Mouse (Mus musculus) heart, adult 18-20 months (tissue): ENCODE results near the gene Dazap2. TPM values are rescaled to one million over a fixed set of nuclear protein-coding genes. Genes with fewer than 3 reads are reported as not detected.
"Not testable (repeated sequence)": the region's sequence is repeated elsewhere in the genome, so short reads cannot be mapped to it uniquely, and the experiment has no call there.

ENCODE experiments used
- DNase-seq, 2 experiments: peaks; one replicate each; pipeline ENCODE4 v3.0.0; 2021 to 2022; ENCODE audit warnings: mixed read lengths in 1 of 2
- total RNA-seq, 2 experiments: library from RNA; stranded (reverse); gene quantifications; 2 replicates each; pipeline ENCODE4 v1.2.3; 2021

Dazap2 gene
- total RNA-seq, 2 experiments from 2014 or later = 152 to 194 TPM

DNA sequence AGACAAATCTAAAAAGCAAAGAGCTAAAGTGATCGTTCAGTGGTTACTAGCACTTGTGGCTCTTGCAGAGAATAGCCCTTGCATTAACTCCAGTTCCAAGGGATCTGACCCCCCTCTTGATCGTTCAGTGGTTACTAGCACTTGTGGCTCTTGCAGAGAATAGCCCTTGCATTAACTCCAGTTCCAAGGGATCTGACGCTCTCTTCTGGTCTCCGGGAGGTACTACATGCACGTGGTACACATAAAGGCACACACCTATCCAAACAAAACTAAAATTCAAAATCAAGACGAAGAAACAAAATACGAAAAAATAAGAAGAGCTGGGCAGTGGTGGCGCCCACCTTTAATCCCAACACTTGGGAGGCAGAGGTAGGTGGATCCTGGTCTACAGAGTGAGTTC is 8.5 kb upstream of the Dazap2 start:
- DNase-seq = not testable (repeated sequence)

DNA sequence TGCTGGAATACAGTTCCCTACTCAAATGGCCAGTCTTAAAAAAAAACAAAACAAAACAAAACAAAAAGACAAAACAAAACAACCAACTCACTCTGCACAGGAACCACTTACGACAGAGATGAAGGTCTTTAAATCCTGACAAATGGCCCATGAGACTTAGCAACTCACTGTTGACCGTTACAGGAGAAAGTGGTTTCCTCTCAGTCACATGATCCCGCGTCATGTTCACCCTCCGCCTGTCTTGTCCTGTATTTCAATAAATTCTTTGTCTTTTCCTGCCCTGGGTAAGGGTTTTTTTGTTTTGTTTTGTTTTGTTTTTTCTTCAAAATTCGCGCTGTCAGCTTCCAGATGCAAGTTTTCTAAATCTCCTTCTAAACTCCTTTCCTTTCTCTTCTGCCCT is 3.2 kb upstream of the Dazap2 start:
- DNase-seq = no peak

- no peak for DNase-seq
These were observed 2.7 kb upstream of the Dazap2 start for GRCm38 (mm10) chr15:100612432-100612831.

DNA sequence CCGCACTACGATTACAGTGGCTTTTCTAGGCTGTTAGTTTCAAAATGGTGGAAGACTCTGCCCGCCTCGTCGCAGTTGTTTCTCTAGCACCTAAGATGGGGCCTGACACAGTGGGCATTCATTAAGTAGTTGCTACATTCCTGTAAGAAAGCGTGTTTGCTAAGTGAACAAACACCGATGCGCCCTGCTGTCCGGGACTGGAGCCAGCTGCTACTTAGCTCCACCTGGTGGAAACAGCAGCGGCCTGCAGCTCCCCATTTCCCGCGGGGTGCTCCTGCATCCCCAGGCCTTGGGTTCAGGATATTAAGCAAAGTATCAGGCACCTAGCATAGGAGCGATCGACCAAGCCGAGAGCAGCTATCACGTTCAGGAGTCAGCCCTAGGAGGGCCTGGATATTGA is 1.6 kb upstream of the Dazap2 start:
- peak; percentile 78 to 89 for DNase-seq

DNA sequence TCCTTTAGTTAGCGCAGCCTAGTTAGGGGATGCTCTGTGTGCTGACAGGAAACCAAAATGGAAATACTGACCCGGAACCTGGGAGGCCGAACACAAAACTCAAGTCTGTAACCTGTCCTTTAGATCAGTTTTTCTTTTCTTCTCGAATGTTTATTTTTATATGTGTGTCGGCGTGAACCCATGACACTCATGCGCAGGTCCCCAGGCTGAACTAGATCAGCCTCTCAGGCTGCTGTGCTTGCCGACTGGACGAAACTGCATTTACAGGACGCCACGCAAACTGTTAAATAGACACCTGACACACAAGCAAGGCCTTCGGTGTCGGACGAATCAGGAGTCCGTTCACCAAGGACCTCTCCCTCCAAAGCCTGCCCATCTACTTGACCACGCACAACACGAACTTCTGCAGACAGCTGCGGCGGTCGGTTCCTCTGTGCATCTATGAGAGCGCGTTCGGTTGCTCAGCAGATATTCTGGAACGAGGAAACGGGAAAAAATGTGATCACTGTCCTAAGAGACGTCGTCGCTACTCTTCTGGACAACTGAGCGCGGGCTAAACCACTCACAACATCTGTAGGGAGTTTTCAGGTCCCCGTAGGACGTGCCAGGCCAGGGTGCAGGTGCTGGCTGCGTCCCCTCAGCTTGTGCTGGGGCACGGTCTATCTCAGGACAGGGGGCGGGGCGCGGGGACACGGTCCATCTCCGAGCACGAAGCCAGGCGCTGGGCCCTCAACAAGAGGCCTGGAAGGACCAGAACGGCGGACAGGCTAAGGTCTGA is 742 bp upstream of the Dazap2 start:
- DNase-seq = no peak

GRCm38 (mm10) chr15:100615825-100616220 is 674 bp downstream of the Dazap2 start:
- DNase-seq = peak; percentile 91 to 93

DNA sequence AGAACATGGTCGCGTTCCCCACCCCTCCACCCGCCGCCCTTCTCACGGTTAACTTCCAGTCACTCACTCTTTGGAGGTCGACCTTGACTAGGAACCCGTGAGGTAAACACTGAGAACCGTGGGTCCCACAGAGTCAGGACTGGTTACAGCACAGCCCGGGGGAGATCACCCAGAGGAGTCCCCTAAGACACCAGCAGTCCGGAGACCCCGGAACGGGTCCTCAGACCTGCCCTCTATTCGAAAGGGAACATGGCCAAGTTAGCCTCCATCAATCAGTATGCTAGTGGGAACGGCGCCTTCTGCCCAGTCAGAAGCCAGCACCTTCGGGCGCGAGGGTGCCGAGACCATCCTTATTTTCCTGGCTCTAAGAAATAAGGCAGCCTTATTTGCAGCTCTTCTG is 1.1 kb downstream of the Dazap2 start:
- no peak for DNase-seq

DNA sequence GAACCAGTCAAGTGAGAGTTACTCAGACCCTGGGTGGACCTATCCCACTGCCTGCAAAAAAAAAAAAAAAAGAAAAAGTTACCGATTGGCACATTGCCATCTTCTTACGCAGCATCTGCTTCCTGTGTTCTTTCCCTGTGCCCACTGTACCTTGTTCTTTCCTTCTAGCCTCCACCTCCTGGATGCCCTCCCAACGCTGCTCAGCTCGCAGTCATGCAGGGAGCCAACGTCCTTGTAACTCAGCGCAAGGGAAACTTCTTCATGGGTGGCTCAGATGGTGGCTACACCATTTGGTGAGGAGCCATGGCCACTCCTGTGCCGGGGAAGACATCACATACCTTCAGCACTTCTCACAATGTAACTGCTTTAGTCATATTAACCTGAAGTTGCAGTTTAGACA is 4.1 kb downstream of the Dazap2 start:
- no peak for DNase-seq

GRCm38 (mm10) chr15:100621671-100622070 is 6.5 kb downstream of the Dazap2 start:
- not testable (repeated sequence) for DNase-seq

GRCm38 (mm10) chr15:100622164-100622563 is 7.0 kb downstream of the Dazap2 start:
- peak; percentile 37 to 58 for DNase-seq

DNA sequence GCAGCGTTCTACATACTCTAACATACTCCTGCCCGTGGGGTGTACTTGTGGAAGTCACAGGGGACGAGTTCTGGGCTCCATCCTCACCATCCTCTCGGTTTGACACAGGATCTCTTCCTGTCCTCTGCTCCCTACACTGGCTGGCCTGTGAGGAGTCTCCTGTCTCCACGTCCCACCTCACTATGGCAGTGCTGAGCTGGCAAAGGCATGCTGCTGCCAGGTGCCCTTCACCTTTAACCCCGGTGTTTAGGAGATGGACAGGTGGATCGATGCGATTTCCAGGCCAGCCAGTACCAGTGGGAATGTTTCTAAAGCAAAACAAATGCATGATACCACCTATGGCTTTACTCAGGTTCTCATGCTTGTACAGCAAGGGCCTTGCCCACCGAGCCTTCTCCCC is 8.6 kb downstream of the Dazap2 start:
- no peak for DNase-seq

DNA sequence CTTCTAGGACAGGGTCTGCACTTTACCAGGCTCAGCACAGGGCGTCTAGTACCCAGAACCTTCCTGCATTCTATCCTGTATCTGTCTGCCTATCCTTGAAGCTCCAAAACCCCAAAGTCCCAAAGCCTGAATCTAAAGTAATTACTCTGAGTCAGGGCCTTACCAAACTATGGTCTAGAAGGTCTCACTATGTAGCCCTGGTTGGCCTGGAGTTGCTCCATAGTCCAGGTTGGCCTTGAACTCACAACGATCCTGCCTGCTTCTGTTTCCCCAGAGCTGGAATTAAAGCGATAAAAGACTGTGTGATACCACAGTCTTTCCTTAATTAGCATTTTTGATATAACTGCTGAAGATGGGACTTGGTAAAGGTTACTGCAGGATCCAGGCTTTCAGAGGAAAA is 9.3 kb downstream of the Dazap2 start:
- DNase-seq = no peak

DNA sequence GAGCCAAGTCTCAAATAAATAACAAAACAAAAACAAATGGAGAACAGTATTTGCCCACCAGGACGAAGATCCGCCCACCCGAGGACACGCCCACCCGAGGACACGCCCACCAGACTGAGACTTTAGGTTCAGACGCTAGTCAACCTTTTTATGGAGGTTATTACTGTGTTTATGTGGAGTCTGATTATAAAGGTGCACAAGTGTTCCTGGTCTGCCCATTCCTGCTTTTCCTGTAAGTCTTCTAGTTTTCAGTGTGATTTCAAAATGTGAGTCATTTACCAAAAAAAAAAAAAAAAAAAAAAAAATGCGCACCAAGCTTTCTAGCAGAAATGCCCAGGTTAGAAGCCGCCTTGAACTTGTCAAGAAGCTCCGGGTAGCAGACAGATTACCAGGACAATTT is 12.1 kb downstream of the Dazap2 start:
- no peak for DNase-seq

DNA sequence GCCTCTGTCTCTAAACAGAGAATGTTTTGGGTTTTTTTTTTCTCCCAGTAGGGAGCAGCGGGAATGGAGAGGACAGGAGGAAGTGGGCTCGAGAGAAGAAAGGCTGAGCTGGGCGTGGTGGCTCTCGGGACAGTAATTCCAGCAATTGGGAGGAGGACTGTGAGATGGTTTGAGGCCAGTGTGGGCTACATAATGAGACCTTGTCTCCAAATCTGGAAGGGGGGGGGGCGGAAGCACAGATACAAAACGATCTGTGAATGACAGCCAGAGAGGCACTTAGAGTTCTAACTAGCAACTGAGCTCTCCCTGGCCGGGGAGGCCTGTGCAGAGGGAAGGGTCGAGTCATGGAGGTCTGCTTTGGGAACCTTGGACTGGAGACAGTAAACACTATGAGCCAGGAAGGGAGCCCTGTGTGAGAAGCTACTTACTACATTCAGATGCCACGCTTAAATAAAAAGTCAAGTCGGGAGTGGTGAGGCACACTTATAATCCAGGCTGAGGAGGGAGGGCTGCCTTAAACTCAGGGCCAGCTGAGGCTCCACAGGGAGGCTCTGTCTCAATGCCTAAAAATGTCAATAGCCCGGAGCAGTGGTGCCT is 12.7 kb downstream of the Dazap2 start:
- no peak for DNase-seq

GRCm38 (mm10) chr15:100628797-100629196 is 13.6 kb downstream of the Dazap2 start:
- peak in 1 of 2 experiments; percentile 54 for DNase-seq

DNA sequence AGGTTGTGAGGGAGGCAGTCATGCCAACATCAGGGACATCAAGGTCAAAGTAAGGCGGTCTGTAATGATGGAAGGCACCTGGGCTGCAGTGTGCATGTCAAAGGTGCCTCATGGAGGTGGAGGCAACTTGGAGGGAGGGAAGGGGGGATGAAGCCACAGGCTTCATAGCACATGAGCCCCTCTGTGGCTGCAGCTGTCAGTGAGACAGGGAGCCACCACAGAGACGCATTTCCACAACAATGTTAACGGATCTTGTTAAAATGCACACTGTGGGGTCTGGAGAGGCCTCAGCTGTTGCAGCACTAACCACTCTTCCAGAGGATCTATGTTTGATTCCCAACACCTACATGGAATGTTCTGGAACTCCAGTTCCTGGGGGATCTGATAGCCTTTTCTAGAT is 15.0 kb downstream of the Dazap2 start:
- DNase-seq = no peak

- DNase-seq = peak in 1 of 2 experiments; percentile 32
These were observed 16.5 kb downstream of the Dazap2 start for GRCm38 (mm10) chr15:100631454-100632170.

GRCm38 (mm10) chr15:100632323-100632722 is 17.2 kb downstream of the Dazap2 start:
- no peak for DNase-seq

GRCm38 (mm10) chr15:100633341-100633740 is 18.2 kb downstream of the Dazap2 start:
- no peak for DNase-seq

GRCm38 (mm10) chr15:100635239-100635638 is 20.1 kb downstream of the Dazap2 start:
- peak in 1 of 2 experiments; percentile 25 for DNase-seq

DNA sequence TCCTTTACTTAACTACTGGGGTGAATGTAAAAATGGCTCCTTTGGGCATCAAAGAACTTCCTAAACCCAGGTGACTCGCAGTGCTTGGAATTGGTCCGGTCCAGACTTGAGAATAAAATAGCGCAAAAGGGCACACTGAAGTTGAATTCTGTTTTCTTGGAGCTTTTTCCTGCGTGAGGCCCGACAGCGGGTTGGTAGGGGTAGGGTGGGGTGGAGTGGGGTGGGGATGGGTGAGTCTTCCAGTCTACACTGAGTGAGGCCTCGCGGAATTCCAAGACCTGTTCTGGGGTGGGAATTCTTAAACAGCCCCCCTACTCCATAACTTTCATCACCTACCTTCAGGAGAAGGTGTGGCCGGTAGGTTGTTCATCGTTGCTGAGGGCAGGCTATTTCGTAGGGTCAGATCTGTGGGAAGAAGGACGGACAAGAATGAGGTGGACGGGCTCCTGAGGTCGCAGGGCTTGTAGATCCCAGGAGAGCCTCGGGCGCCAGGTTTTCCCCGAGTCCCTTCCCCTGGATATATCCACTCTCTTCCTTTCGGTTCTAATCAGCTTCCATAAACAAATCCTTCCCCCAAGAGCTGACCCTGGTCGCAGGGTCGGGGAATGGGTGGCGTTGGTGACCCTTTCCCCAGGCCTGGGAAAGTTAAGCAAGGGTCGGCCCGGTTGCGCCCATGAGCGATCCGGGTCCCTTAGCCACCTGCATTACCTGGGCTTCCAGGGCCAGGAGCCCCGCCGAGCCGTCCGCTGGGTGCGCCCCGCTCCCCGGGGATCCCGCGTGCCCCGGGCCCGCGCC is 20.9 kb downstream of the Dazap2 start:
- peak in 1 of 2 experiments; percentile 30 for DNase-seq
